Mouse (Mus musculus): ENCODE data around the gene Ficd.

Ficd gene

DNA sequence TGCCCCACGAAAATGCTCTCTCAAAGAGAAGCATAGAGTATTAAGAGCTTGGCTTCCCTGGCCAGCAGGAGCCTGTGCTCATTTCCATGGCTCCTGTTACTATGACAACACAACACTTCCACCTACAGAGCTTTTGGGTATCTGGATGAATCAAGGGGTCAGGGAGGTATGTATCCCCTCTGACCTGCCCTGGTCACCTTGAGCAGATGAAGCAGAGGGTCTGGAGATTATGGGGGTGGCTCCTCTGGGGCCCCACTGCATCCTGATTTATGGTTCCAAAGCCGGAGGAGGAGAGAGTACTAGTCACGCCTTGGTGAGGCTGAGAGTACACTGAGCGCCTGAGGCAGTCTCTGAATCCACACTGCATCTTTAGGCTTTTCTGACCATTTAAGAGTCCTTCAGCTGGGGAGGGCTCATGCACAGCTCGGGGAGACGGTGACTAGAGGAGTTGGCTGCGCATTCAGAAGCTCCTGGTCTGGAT is 4.9 kb upstream of the Ficd start:
- DNase-seq (ENCODE audit: low spot score), result no peak

DNA sequence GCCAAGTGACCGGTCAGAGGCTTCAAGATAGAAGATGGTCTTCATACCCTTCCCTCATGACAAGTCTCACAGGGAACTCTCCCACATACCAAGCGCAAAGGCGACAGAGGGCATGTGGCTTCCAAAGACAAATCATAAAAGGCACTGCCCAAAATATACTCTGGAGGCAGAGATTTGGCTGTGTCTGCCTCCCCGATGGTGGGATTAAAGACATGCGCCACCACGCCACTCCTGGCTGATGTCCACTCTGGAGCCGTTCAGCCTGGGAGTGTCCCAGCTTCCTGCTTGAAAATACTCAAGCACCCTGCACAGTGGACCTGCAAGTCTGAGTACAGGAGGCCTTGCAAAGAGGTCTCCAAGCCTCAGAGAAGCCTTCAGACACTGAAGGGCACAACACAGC is 4.4 kb upstream of the Ficd start:
- DNase-seq (ENCODE audit: low spot score), result no peak

DNA sequence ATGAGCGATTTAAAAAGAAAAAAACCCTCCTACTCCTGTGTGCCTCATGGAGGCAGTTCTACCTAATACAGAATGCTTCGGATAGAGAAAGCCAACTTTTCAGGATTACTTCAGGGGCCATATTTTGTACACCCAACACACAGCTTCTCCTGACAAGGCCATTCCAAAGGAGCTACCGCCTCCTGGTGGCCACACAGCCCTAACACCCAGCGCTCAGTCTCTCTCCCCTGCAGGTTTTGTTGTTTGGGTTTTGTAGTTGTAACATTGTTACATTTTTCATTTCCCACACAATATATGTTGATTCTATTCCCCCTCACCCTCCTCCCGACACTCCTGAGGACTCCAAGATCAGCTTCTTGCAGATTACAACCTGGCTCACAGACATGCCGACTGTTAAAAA is 3.4 kb upstream of the Ficd start:
- no peak for DNase-seq (ENCODE audit: low spot score)

DNA sequence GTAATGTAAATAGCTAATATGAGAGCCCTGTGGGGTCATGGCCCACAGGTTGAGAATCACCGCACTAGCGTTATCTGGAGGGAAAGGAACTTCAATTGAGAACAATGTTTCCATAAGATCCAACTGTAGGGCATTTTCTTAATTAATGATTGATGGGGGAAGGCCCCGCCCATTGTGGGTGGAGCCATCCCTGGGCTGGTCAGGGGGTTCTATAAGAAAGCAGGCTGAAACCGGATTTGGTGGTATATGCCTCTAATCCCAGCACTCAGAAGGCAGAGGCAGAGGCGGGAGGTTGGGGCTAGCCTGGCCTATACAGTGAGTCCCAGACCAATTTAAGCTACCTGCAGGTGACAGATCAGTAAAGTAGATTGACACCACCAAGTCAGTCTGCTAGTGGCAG is 1.2 kb upstream of the Ficd start:
- DNase-seq (ENCODE audit: low spot score), result no peak

DNA sequence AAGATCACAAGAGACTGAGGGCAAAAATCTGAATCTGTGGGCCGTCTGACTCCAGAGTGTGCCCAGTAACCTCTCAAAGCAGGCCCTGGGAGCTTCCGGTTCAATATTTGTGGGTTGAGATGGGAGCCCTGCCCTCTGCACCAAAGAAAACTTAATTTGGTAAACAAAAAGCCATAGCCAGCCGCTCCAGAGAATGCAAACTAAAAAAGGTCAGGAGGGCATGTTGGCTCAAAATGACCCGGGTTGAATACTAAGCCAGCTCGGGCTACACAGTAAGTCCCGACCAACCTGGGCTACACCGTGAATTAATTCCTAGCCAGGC is 619 bp upstream of the Ficd start:
- DNase-seq (ENCODE audit: low spot score), result no peak

DNA sequence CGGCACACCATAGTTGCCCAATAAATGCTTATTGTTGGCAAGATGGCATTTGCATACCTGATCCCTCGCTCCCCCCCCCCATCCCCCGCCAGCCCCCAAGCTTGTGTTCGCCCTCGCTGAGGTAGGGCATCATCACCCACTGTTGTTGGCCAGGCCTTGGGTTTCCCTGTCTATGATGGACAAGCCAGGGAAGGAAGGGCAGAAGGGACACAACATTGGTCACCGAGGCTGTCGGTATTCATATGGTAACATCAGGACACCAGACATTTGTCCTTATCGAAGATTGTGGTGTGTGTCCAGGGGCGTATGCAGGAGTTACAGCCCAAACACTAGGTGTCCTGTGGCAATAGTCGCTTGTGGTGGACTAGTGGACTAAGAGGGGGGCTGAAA is 505 bp downstream of the Ficd start:
- no peak for DNase-seq (ENCODE audit: low spot score)

DNA sequence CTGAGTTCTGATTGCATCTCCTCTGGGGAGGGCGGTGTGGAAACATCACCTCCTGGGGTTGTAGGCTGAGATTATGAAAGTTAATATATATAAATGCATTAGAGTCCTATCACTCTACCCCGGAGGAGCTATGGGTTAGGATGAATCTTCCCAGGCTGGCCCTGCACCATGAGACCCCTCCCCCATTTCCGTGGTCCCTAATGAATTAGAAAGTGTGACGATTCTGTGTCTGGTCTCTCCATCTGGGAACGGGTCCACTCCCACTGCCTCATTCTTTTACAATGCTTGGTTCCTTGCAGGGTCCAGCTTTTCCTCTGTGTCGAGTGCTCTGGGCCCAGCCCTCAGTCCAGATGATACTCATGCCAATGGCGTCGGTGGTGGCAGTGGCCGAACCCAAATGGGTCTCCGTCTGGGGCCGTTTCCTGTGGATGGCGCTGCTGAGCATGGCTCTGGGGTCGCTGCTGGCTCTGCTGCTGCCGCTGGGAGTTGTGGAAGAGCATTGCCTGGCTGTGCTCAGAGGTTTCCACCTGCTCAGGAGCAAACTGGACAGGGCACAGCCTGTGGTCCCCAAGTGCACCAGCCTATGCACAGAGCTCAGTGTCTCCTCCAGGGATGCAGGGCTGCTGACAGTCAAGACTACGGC is 1.0 kb downstream of the Ficd start:
- DNase-seq (ENCODE audit: low spot score), result no peak

DNA sequence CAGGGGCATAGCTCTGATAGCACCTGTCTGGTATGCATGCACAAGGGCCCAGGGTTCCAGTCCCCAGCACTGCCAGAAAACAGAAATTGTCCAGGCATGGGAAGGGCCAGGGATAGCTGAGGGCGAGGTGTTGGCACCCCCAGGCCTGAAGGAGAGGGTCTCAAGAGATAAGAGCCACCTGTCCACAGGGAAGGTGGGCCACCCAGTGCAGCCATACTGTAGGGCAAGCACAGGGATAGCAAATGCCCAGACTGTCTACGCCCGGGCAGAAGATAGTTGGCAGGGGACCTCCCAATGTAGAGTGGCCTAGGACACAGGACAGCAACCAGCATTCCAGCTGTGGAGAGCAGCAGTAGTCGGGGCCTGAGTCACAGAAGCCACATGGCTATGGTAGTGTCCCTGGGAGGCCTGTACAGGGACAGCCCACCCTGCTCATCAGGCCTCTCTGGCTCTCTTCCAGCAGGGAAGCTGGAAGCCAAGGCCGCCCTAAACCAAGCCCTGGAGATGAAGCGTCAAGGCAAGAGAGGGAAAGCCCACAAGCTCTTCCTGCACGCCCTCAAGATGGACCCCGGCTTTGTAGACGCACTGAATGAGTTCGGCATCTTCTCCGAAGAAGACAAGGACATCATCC is 2.1 kb downstream of the Ficd start:
- no peak for DNase-seq (ENCODE audit: low spot score)

DNA sequence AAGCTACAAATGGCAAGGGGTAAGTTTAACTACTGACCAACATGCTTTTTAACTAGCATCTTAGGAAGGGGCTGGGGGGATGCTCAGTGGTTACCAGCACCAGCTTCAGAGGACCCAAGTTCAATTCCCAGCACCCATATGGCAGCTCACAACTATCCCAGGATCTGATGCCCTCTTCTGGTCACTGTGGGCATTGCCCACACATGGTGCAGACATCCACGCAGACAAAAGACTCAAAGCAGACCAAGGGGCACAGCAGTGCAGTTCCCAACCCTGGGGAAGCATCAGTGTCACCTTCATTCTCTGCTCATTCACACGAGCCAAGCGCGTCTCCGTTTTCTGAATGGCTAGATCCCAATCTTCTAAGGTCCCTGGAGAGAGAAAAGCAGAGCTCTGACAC is 12.0 kb downstream of the Ficd start:
- DNase-seq (ENCODE audit: low spot score), result no peak

DNA sequence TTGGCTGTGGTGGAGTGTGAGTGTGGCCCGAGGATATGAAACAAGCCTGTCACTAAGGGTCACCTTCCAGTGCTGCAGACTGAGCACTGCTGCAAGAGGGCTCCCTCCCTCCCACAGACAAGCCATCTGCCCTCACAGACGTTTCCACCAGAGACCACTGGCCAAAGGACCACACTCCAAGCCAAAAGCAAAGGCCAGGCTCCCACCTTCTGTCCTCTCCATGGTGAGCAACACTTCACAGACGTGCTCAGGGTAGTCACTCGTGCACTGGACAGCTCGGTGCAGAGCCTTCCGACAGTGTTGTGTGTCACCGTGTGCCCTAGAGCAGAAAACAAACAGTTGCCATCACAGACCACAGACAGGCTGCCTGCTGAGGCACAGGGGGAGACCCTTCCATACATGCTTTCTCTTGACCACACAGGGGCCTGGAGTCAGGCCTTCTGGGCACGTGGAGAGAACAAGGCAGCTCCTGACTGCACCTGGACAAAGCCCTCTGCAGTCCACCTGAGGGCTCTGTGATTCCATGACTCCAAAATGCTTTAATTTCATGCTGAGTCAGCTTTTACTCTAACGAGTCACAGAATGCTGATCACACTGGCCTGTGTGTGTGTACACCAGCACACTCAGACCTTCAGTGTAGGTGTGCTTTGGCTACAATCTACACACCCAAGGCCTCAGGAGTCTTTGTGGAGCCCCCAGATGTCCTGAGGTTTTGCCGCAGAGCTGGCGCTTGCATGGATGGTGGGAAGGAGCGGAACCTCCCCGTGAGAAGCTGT is 13.1 kb downstream of the Ficd start:
- DNase-seq (ENCODE audit: low spot score), result no peak

DNA sequence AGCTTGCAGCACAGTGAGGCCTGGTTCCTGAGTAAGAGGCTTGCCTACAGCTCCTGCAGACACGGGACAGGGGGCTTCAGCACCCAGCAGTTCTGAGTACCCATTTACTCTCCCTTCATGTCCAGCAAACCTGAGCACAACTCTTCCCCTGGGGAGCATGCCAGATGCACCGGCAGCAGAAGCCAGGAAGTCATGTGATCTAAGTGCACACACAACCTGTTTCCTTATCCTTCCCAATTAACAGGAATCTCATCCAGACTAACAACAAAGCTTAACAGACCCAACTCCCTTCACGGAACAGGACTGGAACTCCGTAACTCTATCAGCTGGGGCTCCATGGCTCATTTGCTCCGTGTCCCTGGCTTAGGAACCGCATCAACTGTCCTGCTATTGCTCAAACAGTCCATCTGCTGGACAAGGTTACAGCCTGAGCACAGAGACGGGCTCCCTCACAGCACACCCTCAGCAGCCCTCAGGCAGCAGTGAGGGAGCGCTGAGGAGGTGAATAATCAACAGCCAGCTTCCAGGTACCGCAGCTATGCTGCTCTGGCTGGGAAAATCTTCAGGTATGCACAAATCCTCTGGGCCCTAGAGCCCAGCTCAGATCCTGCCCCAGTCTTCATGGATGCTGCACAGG is 16.0 kb downstream of the Ficd start:
- DNase-seq (ENCODE audit: low spot score), result no peak

DNA sequence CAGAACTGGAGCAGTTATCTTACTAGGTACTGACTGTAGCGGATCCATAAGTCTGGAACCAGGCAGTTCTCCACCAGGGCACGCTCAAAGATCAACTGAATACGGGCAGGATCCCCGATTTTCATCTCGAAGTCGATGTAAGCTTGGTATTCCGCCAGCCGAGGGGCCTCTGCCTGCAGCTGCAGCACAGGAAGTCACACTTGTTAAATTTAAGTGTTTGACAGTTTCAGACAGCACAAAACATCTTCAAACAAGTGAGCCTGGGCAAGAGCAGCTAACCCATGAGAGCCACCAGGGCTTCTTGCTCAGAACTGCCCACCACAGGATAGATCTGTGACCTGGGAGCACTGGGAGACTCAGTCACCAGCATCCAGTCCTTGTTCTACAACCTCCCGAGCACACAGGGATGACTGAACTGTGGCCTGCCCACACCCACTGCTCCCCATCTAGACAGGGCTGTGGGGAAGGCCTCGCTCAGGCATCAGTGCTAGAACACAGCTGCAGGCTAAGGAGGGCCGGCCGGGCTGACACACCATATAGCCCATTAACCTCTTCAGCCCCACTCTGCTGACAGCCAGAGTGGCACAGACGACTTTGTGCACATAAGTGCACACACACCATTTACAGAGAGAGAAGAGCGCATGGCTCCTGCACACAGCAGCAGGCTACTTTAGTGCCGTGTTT is 19.9 kb downstream of the Ficd start:
- DNase-seq (ENCODE audit: low spot score), result no peak

DNA sequence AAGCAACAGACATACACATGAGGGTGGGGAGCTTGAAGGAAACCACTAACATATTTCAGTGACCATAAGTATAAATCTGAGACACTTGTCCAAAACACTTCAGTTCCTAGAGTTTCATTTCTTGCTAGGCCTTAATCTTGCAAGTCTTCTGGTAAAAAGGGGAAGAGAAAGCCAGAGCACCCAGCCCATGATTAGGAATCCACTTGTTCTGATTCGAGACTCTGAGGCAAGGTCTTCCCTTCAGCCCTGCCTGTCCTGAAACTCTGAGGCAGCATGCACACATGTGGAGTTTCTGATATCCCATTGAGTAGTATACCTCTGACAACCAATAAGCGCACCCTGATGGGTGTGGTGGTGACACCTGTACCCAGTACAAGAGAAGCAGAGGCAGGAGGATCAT is 26.0 kb downstream of the Ficd start:
- no peak for DNase-seq (ENCODE audit: low spot score)

DNA sequence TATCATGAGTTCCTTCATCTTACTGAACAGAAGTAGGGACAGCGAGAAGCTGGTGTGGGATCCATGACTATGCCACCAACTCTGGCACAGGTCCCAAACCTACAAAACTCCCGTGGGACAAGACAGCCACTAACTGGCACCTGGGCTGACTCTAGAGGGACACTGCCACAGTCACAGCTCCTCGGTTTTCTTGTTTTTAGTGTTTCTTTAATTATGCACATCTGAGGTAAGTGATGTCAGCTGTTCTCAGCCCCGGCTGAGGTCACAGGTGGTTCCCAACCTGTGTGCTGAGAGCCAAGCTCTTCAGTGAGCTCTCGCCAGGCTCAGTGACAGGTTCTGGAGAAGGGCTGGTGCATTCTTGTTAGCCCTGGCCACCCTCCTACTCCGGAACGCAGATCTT is 28.8 kb downstream of the Ficd start:
- DNase-seq (ENCODE audit: low spot score), result no peak

DNA sequence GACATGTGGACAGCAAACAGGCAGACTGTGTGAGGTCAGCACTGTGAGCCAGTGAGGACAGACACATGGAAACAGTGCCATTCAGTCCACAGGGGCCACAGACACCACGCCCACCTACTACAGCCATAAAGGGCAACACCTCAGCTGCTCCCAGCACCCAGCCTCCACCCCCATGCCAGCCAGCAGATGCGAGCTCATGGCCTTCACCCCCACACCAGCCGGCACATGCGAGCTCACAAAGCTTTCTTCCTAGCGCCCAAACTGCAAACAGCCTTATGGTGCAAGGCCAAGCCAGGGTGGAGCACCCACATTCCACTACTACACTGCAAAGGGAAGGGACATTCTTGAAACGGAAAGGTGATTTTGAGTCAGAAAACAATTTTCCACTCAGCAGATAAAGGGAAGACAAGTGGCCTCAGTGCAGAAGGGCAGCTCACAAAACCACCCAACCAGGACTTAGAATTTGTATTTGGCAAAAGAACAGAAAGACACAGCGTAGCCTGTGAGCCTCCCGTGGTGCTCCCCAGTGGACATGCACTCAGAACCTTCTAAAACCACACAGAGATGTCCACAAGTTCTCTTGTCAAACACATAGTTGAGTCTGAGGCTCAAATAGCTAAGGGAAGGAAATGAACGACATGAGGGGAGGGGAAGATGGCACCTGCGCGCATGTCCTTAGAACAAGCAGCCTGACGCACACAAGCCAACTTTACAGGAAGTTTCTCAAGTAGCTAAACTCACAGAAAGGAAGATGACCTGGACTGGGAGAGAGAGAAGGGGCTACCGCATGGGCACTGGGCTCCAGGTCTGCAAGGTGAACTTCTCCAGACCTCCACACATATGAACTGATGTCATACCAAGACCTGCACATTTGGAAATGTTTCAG is 30.3 kb downstream of the Ficd start:
- no peak for DNase-seq (ENCODE audit: low spot score)

DNA sequence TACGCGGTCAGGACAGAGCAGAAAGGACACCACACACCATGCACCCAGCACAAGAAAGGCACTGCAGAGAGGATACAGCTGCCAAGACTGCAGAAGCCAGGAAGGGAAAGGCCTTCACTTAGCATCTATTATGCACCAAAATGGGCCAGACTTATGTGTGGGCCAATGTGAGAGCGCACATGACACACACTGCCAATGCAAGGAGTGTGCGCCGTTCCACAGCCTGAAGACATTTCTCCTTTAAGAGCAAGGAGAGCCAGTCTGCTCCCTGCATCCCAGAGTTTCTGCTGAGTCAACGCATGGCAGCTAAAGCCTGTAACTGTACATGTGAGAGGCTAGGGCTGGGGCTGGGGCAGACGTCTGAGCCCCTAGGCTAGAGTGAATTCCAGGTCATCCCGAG is 33.2 kb downstream of the Ficd start:
- DNase-seq (ENCODE audit: low spot score), result no peak

DNA sequence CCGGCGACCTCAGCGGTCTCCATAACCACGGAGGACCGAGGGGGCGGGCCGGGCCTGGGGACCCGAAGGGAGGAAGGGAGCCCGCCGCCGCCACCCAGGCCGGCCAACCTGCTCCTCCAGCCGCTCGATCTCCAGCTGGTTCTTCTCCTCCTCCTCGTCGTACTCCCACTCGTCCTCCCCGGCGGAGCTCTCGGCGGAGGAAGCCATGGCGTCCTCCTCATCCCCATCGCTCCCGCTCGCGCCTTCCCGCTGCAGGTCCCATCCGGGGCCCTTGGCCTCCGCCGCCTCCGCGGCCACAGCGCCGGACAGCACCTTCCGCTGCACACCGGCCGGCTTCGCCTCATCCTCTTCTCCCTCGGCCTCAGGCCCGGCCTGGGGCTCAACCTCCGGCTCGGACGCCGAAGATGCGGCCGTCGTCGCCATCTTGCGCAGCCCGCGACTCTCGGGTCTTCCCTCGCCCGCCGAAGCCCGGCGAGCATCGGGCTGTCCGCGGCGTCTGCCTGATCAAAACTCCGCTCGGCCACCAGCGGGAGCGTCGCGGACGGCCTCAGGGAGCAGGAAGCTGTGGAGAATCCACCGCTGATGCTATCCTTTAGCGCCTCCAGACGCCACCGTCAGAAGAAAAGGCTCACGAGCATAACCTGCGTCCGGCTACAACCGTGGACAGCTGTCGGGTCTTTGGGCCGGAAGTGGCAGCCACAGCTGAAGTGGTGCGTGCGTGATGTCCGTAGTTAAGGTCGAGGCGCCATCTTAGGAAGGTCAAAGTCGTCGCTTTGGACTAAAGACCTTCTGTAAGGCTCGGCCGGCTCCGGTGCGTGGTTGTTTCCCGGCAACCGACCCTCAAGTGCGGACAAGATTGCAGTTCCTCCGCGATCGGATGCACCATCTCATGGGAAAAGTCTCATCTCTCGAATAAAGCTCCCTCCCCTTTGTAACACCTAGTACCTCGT is 35.9 kb downstream of the Ficd start:
- DNase-seq (ENCODE audit: low spot score), result peak; percentile 79

DNA sequence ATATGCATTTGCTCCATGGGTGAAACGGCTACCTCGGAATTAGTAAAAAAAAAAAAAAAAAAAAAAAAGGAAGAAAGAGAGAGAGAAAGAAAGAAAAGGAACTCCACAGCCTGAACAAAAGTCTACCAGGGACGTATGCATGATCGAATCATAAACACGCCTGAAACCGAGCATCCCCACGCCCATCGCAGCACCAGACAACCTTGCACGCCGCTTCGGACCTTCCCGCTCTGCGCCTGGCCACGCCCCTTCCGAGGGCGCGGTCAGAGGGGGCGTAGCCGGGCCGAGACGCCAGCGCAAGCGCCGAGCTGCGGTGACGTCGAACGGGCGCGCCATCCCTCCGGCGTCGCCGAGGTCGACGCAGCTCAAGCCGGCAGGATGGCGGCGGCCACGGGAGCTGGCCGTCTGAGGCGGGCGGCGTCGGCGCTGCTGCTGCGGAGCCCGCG is 36.9 kb downstream of the Ficd start, which contains the start of the genes Sart3 and Iscu:
TSS of gene Sart3 (minus strand) at position 61 of the 446 bp plus-strand sequence.
TSS of gene Iscu (plus strand) at position 299 of the 446 bp plus-strand sequence.
- peak; percentile 81 for DNase-seq (ENCODE audit: low spot score)

DNA sequence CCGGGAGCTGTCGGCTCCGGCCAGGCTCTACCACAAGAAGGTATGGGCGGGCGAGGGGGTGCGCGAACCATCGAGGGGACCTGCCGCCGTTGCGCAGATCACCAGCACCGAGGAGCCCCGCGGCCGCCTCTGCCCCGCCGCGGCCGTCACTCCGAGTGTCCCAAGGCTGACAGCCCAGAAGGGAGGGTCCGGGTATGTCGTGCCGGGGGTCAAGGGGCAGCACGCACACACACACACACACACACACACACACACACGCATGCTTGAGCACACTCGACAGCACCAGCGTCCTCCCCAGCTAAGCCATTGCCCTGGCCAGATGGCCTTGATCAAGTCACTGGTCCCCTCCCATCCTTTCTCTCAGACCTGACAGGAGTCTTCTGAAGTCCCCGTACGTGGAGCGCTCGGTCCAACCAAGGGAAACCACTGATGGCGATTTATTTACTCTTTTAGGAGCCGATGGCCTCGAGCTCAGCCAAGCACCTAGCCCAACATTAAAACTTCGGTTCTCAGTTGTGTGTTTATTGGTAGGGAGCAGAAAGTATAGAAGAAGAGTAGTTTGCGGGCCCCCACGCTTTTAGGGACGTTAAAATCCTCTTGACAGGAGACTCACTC is 37.4 kb downstream of the Ficd start:
- DNase-seq (ENCODE audit: low spot score), result no peak

DNA sequence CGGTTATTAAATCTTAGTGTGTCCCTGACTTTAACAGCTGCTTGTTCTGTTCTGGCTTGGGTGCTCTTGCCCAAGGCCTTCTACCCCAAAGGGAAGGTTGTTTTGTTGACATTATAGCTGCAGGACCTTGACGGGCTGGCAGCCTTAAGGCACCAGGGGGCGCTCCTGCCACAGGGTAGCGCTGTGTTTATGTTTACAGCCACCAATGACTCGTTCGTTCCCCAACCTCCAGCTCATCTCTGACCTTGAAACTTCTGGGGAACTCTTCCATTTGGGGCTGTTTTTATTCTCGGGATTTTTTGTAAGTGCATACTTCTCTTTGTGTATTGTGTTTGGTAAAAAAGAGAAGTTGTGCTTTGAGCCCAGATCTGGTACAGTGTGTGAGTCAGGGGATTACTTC is 38.1 kb downstream of the Ficd start:
- peak; percentile 71 for DNase-seq (ENCODE audit: low spot score)
